Mouse (Mus musculus) adipocyte (in vitro differentiated cells): ENCODE measurements around the gene Zmat5.

Source experiments
- DNase-seq: peaks from one replicate; pipeline ENCODE4 v3.0.0-alpha.2; 2016; ENCODE audit warnings: low spot score

The Zmat5 gene

DNA sequence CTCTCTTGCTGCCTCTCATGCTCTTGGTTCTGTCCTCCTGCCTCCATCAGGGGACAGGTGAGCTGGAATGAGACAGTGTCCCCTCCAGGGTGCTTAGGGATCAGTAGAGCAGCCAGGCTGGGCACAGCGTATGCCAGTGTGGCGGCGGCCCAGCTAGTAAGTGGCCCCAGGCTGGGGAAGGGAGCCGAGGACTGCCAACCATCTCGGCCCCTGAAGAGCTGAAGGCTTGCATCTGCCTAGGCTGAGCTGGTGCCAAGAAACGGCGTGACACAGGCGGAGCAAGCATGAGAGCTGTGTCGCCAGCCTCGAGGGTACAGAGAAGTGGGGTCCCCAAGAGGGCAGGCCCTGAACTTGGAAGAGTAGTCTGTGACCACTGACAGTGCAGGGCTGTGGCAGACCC lies 33.2 kb downstream of the Zmat5 start:
- DNase-seq = no peak

GRCm38 (mm10) chr11:4738719-4739118 lies 34.2 kb downstream of the Zmat5 start:
- no peak for DNase-seq

DNA sequence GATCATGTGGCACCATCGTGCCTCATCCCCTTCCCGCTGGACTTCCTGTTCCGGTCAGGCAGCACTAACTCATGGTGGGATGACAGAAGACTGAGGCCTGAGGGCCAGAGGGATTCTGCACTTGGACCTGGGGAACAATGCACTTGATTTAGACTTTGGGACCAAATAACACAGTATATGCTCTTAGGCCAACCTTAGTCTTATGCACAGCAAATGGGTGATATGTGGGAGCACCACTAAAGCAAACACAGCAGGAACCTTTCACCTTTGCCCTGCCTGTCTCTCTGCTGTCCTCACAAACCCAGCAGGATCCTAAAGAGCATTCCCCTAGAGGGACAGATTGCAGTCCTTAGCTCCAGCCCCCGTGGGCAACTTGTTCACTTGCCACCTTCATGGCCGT lies 36.3 kb downstream of the Zmat5 start:
- no peak for DNase-seq

- DNase-seq = no peak
These were observed 40.2 kb downstream of the Zmat5 start for GRCm38 (mm10) chr11:4744691-4745090.

DNA sequence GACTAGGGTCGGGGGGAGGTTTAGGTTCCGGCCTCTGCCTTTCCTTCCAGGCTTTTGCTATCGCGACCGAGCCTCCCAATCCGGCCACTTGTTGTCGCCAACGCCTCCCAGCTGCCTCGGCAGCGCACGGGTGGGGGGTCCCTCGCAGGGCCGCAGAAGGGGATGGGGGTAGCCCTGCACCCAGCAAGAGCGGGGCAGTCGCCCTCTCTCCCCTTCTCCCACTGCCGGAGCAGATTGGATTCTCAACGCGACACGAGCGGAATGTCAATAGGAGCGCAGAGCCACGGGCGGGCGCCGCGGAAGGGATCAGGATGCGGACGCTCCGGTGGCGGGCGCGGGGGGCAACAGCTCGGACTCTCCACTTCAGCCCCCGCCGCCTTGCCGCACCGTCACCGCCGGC lies 41.5 kb downstream of the Zmat5 start:
- DNase-seq = no peak

DNA sequence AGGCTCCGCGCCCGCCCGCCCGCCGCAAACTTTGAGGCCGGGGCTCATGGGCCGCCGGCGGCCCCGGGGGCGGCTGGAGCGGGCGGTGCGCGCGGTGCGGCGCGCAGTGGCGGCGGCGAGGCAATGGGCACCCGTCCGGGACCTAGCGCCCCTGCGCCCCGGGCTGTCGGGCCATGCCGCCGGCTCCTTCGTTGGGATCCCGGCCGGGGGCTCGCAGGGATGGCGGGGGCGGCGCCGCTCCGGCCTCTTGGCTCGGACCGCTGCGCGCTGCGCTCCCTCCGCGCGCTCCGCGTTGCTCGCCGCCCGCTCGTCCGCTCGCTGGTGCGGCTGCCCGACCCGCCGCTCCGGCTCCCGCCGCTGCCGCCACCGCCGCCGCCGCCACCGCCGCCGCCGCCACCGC lies 42.3 kb downstream of the Zmat5 start, which contains the start of gene Cabp7:
Gene Cabp7 (minus strand): TSS at position 46 of the 400 bp plus-strand sequence.
- no peak for DNase-seq

DNA sequence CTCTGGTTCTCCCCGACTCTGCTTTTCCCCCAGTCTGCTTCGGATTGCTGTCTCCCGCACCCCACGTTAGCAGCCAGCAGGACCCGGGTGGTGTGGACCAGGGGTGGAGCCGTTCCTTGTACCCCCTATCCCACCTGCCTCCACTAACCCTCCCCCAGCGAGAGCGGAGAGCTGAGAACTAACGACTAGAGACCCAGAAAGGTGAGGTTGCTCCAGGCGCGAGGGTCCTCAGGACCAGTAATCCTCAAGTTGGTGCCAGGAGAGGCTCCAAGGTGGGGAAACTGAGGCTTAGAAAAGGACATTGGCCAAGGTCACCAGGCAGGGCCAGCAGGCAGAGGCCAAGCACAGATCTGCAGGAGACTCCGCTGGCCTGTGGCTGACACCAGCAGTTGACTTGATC lies 42.8 kb downstream of the Zmat5 start:
- DNase-seq = no peak

- peak; percentile 84 for DNase-seq
These were observed 45.8 kb downstream of the Zmat5 start for GRCm38 (mm10) chr11:4750263-4750662.

DNA sequence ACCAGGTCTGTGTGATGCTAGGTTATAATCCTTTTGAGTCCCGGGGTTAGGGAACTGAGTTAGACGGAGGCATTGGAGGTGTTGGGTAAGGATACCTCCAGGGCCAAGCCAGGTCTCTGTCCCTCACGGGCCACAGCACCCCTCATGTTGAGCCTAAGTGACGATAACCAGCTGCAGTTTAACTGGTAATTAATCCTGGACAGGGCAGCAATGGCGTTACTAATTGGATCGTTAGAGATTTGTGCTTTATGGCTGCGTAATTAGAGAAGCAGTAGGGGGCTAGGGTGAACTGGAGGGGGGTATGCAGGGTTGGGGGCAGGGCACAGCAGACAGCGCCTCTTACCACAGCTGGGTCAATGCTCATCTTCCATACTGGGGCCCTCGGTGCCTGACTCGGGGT lies 48.4 kb downstream of the Zmat5 start:
- no peak for DNase-seq

- no peak for DNase-seq
These were observed 49.6 kb downstream of the Zmat5 start for GRCm38 (mm10) chr11:4754036-4754435.

- no peak for DNase-seq
These were observed 50.4 kb downstream of the Zmat5 start for GRCm38 (mm10) chr11:4754867-4755266.

GRCm38 (mm10) chr11:4756460-4756859 lies 52.0 kb downstream of the Zmat5 start:
- no peak for DNase-seq

- no peak for DNase-seq
These were observed 52.7 kb downstream of the Zmat5 start for GRCm38 (mm10) chr11:4756984-4757788.

GRCm38 (mm10) chr11:4757789-4758158 lies 53.3 kb downstream of the Zmat5 start:
- no peak for DNase-seq

GRCm38 (mm10) chr11:4760438-4760837 lies 56.0 kb downstream of the Zmat5 start:
- no peak for DNase-seq

DNA sequence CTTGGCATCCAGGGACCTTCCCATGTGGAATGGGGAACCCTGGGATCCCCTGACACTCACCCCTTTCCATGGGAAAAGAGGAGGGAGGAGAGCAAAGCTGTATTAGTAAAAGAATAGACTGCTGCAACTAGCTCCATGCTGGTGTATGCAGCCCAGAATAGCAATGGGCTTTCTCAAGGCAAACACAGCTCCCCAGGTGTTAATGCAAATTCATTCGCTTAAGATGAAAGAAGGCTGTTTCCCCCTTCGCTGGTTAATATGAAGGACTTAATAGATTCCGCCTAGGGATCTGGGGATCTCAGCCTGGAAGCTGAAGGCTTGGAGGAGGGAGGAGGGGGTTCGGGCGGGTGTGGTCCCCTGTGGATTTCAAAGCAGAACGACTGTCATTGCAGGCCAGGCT lies 57.5 kb downstream of the Zmat5 start:
- no peak for DNase-seq

GRCm38 (mm10) chr11:4762511-4762910 lies 58.0 kb downstream of the Zmat5 start:
- no peak for DNase-seq

GRCm38 (mm10) chr11:4763631-4764030 lies 59.2 kb downstream of the Zmat5 start:
- peak; percentile 7 for DNase-seq

DNA sequence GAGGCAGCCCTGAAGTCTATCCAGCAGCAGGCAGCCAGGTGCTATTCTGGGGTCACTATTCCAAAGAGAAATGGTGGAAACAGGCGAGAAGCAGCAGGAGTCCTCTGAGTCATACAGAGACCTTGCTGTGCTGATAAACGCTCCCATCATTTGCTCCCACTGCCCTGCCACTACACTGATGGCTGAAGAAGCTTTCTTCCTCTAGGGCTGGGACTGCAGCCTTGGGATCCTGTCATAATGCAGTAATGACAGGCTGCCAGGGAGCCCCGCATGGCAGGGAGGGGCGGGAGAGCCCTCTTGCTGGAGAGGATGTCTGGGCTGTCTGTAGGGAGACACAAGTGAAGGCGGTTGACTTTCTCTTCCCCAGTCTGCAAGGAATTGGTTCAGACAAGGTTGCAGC lies 60.0 kb downstream of the Zmat5 start:
- no peak for DNase-seq

- DNase-seq = peak; percentile 12
These were observed 63.9 kb downstream of the Zmat5 start for GRCm38 (mm10) chr11:4768399-4768798.

DNA sequence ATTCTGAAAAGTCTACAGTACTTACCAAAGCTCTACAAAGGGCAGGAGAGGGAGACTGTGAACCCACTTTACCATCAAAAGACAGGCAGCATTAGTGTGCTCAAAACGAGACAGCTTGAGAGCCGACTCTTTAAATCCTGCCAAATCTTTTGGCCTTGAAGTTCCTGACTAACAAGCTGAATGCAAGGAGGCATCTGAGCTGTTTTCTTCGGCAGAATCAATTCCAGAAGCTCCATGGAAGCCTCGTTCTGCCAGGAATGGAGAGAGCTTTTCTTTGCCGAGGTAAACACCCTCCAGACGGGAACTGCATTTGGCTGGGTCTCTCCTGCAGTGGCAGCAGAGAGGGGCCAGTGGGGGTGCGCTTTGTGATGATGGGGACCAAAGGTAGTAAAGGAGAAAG lies 64.8 kb downstream of the Zmat5 start:
- DNase-seq = no peak

GRCm38 (mm10) chr11:4769881-4770280 lies 65.4 kb downstream of the Zmat5 start:
- no peak for DNase-seq

- no peak for DNase-seq
These were observed 67.3 kb downstream of the Zmat5 start for GRCm38 (mm10) chr11:4771756-4772155.

GRCm38 (mm10) chr11:4772925-4773324 lies 68.4 kb downstream of the Zmat5 start:
- peak; percentile 58 for DNase-seq
